Mouse (Mus musculus) adrenal gland (tissue): ENCODE data around the gene Mapk6.

Experiments
- intact Hi-C: fragments of 180-260 bp; cut with DNase I; formaldehyde crosslinking; loops from one replicate; pipeline ENCODE4 v1.15.1; 2025

The Mapk6 gene

GRCm38 (mm10) chr9:75425796-75426391 lies 16.1 kb upstream of the Mapk6 start:
- intact Hi-C loops: no loop called here

- intact Hi-C loops: no loop called here
Observed at GRCm38 (mm10) chr9:75424358-75425150, 14.7 kb upstream of the Mapk6 start.

GRCm38 (mm10) chr9:75423683-75424082 lies 13.9 kb upstream of the Mapk6 start:
- intact Hi-C loops: no loop called here

GRCm38 (mm10) chr9:75422251-75422691 lies 12.5 kb upstream of the Mapk6 start:
- intact Hi-C loops: no loop called here

GRCm38 (mm10) chr9:75414204-75414603 lies 4.4 kb upstream of the Mapk6 start:
- intact Hi-C loops: no loop called here

- intact Hi-C loops: no loop called here
Observed at GRCm38 (mm10) chr9:75413206-75413605, 3.4 kb upstream of the Mapk6 start.

- intact Hi-C loops: no loop called here
Observed at GRCm38 (mm10) chr9:75411584-75411983, 1.8 kb upstream of the Mapk6 start.

GRCm38 (mm10) chr9:75410868-75411487 lies 1.2 kb upstream of the Mapk6 start:
- intact Hi-C loops: no loop called here

GRCm38 (mm10) chr9:75409031-75409851 lies 564 bp downstream of the Mapk6 start:
- intact Hi-C loops: loop anchor here (2.0 kb wide), 1 partner anchor 32 kb away; the partner anchor contains the start of gene Leo1

- intact Hi-C loops: loop anchor here (2.0 kb wide), 1 partner anchor 32 kb away; the partner anchor contains the start of gene Leo1
Observed at GRCm38 (mm10) chr9:75408204-75408826, 1.5 kb downstream of the Mapk6 start.

GRCm38 (mm10) chr9:75407803-75408202 lies 2.0 kb downstream of the Mapk6 start:
- intact Hi-C loops: loop anchor here (2.0 kb wide), 1 partner anchor 33 kb away; the partner anchor contains the start of gene Leo1

- intact Hi-C loops: no loop called here
Observed at GRCm38 (mm10) chr9:75406121-75406520, 3.7 kb downstream of the Mapk6 start.

GRCm38 (mm10) chr9:75403520-75403919 lies 6.3 kb downstream of the Mapk6 start:
- intact Hi-C loops: no loop called here

GRCm38 (mm10) chr9:75401593-75402504 lies 8.0 kb downstream of the Mapk6 start:
- intact Hi-C loops: no loop called here

GRCm38 (mm10) chr9:75400639-75401038 lies 9.2 kb downstream of the Mapk6 start:
- intact Hi-C loops: no loop called here

GRCm38 (mm10) chr9:75399069-75399468 lies 10.7 kb downstream of the Mapk6 start:
- intact Hi-C loops: no loop called here

GRCm38 (mm10) chr9:75395971-75396370 lies 13.8 kb downstream of the Mapk6 start:
- intact Hi-C loops: no loop called here

- intact Hi-C loops: no loop called here
Observed at GRCm38 (mm10) chr9:75393251-75393650, 16.6 kb downstream of the Mapk6 start.

- intact Hi-C loops: no loop called here
Observed at GRCm38 (mm10) chr9:75385218-75385974, 24.4 kb downstream of the Mapk6 start.
